Mouse (Mus musculus) embryonic fibroblast, embryonic 13.5 days (primary cell): ENCODE results near the gene Fstl1. TPM values are rescaled to one million over a fixed set of nuclear protein-coding genes. Genes with fewer than 3 reads are reported as not detected.

ENCODE experiments used
- H3K27ac ChIP-seq: 2 replicates; pipeline ENCODE4 v1.5.1; 2012; ENCODE audit warnings: low read length, control low read depth, inconsistent platforms; ENCODE audit not compliant: insufficient read depth
- H3K4me1 ChIP-seq: 2 replicates; pipeline ENCODE4 v1.6.1; 2011; ENCODE audit warnings: low read length; ENCODE audit not compliant: control insufficient read depth, insufficient read depth
- H3K4me3 ChIP-seq: 2 replicates; pipeline ENCODE4 v1.5.1; 2011; ENCODE audit warnings: mild to moderate bottlenecking, control low read depth, low read length; ENCODE audit not compliant: insufficient read depth
- CTCF ChIP-seq: IDR thresholded peaks from 2 replicates; pipeline ENCODE4 v1.5.1; 2011; ENCODE audit warnings: mild to moderate bottlenecking, control low read depth, low read length, moderate library complexity, borderline replicate concordance; ENCODE audit not compliant: insufficient read depth
- POLR2A ChIP-seq: IDR thresholded peaks from 2 replicates; pipeline ENCODE4 v1.6.1; 2011; ENCODE audit warnings: low read depth, mild to moderate bottlenecking, control low read depth, low read length, moderate library complexity
- polyA plus RNA-seq: library from polyadenylated mRNA; stranded (reverse); fragments of >200 nt; gene quantifications from 2 replicates; pipeline ENCODE4 v1.2.4, GENCODE M21; 2011; ENCODE audit warnings: low read depth; ENCODE audit not compliant: missing spikeins, insufficient read length

Gene Fstl1
- polyA plus RNA-seq, 1 experiment, result 1,394 TPM

DNA sequence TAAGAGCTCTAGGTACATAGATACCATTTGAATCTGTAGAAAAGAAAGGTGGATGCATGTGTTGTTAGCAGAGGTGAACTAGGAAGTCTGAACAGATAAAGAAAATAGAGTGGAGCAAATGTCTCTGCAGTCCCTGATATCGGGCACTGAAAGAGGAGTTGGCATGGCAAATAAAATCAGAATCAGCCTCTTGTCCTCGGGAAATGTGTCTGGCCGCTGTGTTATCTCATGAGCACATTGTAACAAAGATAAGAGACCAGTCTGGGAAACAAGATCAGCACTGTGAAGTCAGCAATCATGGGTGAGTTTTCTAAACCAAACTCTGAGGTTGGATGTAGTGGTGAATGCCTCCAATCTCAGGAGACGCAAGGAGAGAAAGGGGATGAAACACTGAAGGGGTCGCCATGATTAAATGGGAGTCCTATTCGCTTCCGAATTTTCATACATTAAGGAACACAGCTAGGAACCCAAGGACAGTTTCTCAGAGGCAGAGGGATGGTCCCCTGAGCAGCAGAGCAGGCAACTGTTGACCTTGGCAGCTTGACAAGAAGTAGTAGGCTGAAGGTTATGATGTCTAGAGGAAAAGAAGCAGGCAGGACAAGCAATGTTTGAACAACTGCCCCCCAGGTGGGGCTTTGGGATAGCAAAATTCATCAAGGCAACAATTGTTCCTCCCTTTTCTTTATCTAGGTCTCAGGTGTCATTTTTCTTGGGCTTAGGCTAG is 68.7 kb downstream of the Fstl1 start:
- no peak overlapping the region for H3K27ac ChIP-seq
- TF ChIP-seq POLR2A, result no peak
- no peak overlapping the region for H3K4me3 ChIP-seq
- no peaks in the 10 kb centered on the region for H3K4me1 ChIP-seq

DNA sequence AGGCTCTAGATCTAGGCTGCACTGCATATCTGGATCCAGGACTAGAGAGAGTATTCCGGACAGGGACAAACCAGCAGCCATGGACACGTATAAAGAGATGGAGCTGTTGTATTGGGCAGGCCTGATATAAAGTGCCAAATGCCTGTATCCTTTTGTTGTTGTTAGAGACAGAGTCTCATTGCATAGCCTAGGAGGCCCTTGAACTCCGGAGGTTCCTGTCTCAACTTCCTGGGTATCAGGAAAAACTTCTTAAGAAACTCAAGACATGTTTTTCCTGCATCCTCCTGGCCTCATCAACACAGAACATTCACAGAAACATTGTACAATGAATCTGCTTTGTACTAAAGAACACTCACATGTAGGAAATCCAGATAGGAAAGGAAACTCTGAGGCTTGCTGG is 70.4 kb downstream of the Fstl1 start:
- Histone ChIP-seq H3K4me3 (no peak overlapping the region), H3K4me1 (no peaks in the 10 kb centered on the region; the same call in 1 of the 2 replicates), H3K27ac (no peak overlapping the region)
- TF ChIP-seq POLR2A (no peak), CTCF (no peak)

DNA sequence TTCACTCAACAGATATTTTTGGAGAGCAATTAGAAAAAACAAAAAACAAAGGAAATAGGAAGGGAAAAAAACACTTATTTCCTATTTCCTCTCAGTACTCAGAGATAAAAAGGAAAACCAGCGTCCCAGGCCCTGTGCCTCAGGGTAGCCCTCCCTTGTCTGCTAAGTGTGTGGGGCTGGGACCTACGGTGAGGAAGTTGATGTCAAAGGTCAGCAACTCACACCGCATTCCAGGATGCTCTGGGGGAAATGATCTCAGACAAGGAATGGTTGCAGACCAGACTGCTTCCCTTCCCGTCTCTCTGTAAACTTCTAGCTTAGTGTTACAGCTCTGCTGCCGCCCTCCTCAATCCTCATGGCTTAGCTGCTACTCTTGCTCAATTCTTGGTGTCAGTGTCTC is 74.7 kb downstream of the Fstl1 start:
- no peak overlapping the region for H3K4me3 ChIP-seq
- H3K4me1 ChIP-seq, result peaks cover 2% of the 10 kb centered on the region; the same call in 1 of the 2 replicates
- no peak overlapping the region for H3K27ac ChIP-seq
- TF ChIP-seq CTCF, result no peak
- no peak for TF ChIP-seq POLR2A

DNA sequence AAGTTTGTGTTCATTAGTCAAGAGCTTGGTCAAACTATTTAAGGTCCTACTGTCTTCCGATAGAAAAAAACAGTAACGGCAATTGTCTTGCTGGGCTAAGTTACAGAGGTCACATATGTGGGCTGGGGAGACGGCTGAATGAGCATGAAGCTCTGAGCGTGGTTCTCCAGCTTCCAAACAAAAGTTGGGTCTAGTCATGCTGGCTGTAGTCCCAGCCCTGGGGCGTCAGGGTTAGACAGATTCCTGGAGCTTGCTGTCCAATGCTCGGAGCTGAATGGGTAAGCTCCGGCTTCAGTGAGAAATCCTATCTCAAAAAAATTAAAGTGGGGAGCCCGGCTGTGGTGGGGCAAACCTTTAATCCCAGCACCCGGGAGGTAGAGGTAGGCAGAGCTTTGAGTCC is 76.6 kb downstream of the Fstl1 start:
- TF ChIP-seq POLR2A (no peak), CTCF (no peak)
- Histone ChIP-seq H3K4me1 (peaks cover 2% of the 10 kb centered on the region; the same call in 1 of the 2 replicates), H3K27ac (no peak overlapping the region), H3K4me3 (no peak overlapping the region)

DNA sequence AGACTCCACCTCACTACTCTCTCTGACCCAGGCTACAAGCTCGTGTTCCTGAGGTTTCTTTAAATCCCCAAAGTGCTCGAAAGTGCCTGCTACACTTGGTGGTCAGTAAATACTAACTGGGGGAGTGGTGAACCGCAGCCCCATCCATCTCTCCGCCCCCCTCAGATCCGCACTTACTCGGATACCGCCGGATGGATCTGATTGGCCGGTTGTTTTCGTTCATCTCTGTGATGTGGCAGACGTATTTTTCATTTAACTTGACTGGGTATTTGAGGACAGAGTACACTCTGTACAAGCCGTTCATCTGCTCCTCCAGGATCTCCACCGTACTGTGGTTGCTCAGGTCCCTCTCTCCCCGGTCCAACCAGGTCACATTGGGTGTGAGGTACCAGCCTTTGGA is 77.4 kb downstream of the Fstl1 start:
- TF ChIP-seq POLR2A (no peak), CTCF (no peak)
- peaks cover 2% of the 10 kb centered on the region; the same call in 1 of the 2 replicates for H3K4me1 ChIP-seq

DNA sequence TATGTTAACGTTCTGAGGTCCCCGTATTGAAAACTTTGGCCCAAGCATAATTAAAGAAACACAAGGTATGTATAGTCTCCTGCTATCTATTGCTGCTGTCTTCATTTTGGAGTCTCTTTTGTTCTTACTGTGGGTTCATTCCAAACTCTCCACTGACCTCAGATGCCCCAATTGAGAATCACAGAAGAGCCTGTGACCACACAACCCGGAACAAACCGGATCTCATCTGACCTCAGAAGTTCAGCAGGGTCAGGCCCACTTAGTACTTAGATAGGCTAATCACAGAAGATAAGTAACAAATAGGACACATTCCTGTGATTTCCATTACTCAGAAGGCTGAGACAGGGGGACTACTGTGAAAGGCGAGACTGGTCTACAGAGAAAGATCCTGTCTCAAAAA is 77.9 kb downstream of the Fstl1 start:
- no peak overlapping the region for H3K4me3 ChIP-seq
- TF ChIP-seq CTCF, result no peak
- TF ChIP-seq POLR2A, result no peak
- peaks cover 2% of the 10 kb centered on the region; the same call in 1 of the 2 replicates for H3K4me1 ChIP-seq
- no peak overlapping the region for H3K27ac ChIP-seq

More for the DNA sequence above, 77.4 kb downstream of the Fstl1 start:
- no peak overlapping the region for H3K4me3 ChIP-seq
- H3K27ac ChIP-seq, result no peak overlapping the region

DNA sequence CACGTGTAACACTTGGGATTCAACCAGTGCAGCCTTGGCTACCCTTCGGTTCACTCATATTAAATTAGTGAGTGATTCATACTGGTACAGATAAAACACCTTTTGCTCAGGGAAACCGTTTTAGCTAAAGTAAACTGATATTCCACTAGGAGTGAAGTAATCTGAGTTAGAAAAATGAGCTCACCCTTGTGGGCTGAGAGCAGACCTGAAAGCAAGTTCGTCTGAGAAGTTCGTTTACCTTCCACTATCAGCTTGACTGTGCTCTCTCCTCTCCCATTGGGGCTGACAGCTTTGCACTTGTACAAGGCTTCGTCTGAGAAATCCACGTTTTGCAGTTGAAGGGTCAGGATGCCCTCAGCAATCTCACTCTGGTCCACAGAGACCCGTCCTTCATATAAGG is 78.9 kb downstream of the Fstl1 start:
- peaks cover 2% of the 10 kb centered on the region; the same call in 1 of the 2 replicates for H3K4me1 ChIP-seq
- TF ChIP-seq POLR2A (no peak), CTCF (no peak)
- no peak overlapping the region for H3K4me3 ChIP-seq
- no peak overlapping the region for H3K27ac ChIP-seq

DNA sequence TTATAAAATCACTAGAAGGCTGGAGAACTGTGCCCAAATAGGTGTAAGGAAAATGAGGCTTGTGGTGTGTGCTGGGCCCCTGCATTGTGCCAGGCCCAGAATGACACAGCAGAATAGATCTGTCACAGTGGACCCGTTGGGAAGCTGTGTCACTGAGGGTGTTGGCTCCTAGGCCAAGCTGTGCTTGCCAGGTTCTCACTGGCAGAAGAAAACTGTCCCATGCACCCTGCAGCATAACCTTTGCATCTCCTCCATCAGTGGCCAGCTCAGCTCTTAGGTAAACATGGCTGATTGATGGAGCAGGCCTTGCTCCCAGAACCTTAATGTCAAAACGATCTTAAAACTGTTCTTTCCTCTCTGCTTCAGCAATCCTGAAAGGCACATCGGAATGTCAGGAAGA is 79.7 kb downstream of the Fstl1 start:
- no peak overlapping the region for H3K4me3 ChIP-seq
- peaks cover 2% of the 10 kb centered on the region; the same call in 1 of the 2 replicates for H3K4me1 ChIP-seq
- no peak for TF ChIP-seq POLR2A
- no peak for TF ChIP-seq CTCF
- no peak overlapping the region for H3K27ac ChIP-seq

DNA sequence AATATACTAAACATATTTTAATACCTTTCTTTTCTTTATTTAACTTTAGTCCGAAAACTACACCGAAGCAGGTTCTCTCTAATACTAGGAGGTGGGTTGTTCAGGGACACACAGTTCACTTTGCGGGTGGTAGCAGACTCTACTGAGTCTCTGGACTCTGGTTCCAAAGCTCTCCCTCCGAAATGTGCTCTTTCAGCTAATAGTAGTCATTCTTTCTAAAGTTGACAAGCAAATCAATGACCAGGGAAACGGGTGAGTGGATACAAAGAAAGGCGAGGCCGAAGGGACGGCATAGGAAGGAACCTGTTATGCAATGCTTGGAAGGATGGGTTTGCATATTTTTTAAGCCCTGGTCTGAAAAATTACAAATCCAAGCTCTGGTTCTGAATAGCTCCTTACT is 80.8 kb downstream of the Fstl1 start:
- TF ChIP-seq POLR2A, result no peak
- no peak for TF ChIP-seq CTCF
- H3K27ac ChIP-seq, result no peak overlapping the region
- no peak overlapping the region for H3K4me3 ChIP-seq
- 0 out of 2 replicates have a peak, but pooled peaks cover 2% of the 10 kb centered on the region for H3K4me1 ChIP-seq

DNA sequence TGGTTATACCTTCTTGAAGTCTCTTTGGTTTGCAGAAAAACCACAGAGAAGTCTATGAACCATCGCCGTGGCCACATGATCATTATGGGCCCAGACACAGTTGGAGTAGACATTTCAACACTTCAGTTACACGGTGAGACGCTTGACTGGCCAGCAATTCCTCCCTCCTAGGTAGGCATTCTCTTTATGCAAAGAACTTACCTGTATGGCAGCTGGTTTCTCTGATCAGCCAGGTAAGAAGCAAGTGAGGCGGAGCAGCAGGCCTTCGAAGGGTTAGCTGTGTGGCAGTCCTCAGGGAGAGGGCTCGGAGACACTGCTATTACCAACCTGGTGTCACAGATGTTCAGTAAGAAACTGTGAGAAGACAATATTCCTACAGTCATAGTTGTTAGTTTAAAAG is 83.5 kb downstream of the Fstl1 start:
- no peak overlapping the region for H3K4me3 ChIP-seq
- H3K4me1 ChIP-seq, result no peaks in the 10 kb centered on the region
- TF ChIP-seq CTCF (no peak), POLR2A (no peak)
- no peak overlapping the region for H3K27ac ChIP-seq
